Mouse (Mus musculus) kidney, adult 2 months (tissue): Measurements from ENCODE around the gene Phf8.

ENCODE experiments used
- CTCF ChIP-seq: fragments of 200-500 bp; conservative IDR thresholded peaks from 2 replicates; pipeline ENCODE4 v1.5.1; 2011; ENCODE audit warnings: low read depth, mild to moderate bottlenecking, control low read depth, low read length, moderate library complexity, mixed read lengths; ENCODE audit not compliant: insufficient read depth, insufficient read length
- POLR2A ChIP-seq: fragments of 200-500 bp; IDR thresholded peaks from one replicate; pipeline ENCODE4 v1.6.1; 2011; ENCODE audit warnings: low read depth, low read length, control low read depth

DNA sequence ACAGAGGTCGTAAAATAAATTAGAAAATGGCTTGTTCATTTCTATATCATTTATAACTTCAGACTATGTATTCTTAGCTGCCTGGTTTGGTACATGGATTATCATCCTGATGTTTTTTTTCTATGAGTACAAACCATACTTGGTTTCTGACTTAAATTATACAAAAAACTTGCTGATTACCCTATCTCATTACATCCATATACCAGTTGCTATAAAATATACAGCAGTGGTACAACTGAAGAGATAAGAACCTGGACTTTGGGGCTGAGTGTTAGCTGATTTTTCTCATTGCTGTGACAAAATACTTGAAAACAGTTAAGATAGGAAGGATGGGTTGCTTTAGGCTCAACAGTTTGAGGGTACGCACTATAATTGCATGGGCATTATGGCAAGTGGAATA, 6.8 kb upstream of the Phf8 start:
- TF ChIP-seq CTCF (no peak), POLR2A (no peak)
